Mouse (Mus musculus) WW6 (cell line): ENCODE data around the gene Gm5155.
"Not testable (repeated sequence)": the region's sequence is repeated elsewhere in the genome, so short reads cannot be mapped to it uniquely, and the experiment has no call there.

ENCODE experiments used
- DNase-seq: peaks from one replicate; pipeline ENCODE4 v3.0.0-alpha.2; 2013; ENCODE audit warnings: low read depth, low spot score

Gm5155 gene

GRCm38 (mm10) chr7:17871467-17871866 lies at the start of gene Gm5155:
TSS of gene Gm5155 (plus strand) at chr7:17871767.
- no peak for DNase-seq

DNA sequence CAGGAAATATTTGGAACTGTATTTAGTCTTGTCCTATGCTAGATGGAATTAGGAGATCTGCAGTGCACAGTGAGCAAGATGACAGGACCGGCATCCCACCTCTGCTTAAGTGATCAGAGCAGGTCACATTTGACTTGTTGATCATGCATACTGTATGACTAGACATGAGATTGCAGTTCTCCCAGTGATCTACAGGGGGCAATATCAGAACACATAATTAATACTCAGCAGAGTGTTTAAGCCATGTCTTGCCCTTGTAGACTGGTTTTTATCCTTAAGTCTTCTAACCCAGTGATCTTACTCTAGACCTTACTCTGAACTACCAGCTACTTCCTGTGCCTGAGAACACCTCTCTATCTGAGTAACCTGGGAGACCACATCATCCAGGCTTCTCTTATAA lies 791 bp upstream of the Gm5155 start:
- DNase-seq, result no peak

DNA sequence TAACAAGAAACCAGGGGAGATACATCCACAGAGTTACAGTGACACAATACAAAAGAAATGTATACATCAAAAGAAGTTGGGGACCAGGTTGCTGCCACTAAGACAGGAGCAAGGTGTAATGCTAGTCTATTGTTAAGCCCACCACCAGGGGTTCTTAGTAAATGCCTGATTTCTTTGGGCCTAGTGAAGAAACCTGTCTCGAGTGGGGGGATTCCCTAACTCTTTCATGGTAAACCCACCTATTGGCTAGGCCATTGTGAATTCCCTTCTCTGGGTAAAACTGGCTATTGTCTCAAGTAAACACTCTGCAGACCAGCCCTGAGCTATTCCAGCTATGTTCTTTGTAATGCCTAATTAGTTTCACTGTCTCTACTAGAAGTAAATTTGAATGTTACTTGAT lies 23.8 kb downstream of the Gm5155 start:
- not testable (repeated sequence) for DNase-seq

GRCm38 (mm10) chr7:17903146-17903915 lies 31.8 kb downstream of the Gm5155 start:
- no peak for DNase-seq
